Mouse (Mus musculus): ENCODE measurements around the gene Rtkn. TPM values are rescaled to one million over a fixed set of nuclear protein-coding genes. Genes with fewer than 3 reads are reported as not detected.
"Not testable (repeated sequence)": the region's sequence is repeated elsewhere in the genome, so short reads cannot be mapped to it uniquely, and the experiment has no call there.

Rtkn gene
- polyA plus RNA-seq, 1 experiment from 2014 or later, result 79.5 TPM

DNA sequence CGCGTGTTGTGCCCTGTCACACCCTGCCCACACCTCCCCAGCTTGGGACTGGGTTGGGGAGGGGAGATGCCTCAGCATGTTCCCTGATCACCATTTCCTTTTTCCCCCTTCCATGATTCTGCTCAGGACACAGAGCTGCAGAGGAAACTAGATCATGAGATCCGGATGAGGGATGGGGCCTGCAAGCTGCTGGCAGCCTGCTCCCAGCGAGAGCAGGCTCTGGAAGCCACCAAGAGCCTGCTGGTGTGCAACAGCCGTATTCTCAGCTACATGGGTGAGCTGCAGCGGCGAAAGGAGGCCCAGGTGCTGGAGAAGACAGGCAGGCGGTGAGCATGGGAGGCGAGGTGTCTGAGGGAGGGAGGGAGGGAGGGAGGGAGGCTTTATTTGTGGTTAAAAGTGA lies 10.5 kb downstream of the Rtkn start:
- Histone ChIP-seq H3K27ac (peak overlapping the region; percentile 3; the same call in 1 of the 2 replicates), H3K4me1 (peaks cover 31% of the 10 kb centered on the region), H3K4me2 (no peak overlapping the region), H3K27me3 (no peaks in the 10 kb centered on the region), H3K9ac (no peak overlapping the region), H3K9me3 (no peaks in the 10 kb centered on the region), H3K36me3 (peaks cover 55% of the 10 kb centered on the region), H3K4me3 (no peak overlapping the region)
- no peak for ATAC-seq (ENCODE audit: insufficient number of reproducible peaks, low FRiP score, low TSS enrichment, low read depth)
- 48% methylated on average over 9 of the region's 9 CpGs for WGBS

DNA sequence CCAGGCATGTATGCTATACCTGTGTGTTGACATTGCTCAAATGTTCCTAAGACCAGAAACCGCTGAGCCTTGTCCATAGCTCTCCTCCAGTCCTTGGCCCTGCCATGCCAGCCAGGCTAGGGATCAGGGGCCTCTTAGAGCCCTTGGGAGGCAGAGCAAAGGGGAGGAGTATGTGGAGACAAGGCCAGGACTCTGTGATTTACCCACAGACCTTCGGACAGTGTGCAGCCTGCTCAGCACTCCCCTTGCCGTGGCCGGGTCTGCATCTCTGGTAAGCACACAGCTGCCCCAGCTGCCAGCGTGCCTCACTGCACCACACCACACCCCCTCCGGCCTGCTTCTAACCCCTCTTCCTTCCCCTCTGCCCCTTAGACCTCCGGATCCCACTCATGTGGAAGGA lies 12.0 kb downstream of the Rtkn start:
- H3K4me2 ChIP-seq, result no peak overlapping the region
- H3K4me1 ChIP-seq, result peaks cover 18% of the 10 kb centered on the region
- 68% methylated on average over 7 of the region's 7 CpGs for WGBS
- no peak overlapping the region for H3K9ac ChIP-seq
- H3K27me3 ChIP-seq, result no peaks in the 10 kb centered on the region
- H3K36me3 ChIP-seq, result peaks cover 70% of the 10 kb centered on the region
- no peak overlapping the region for H3K27ac ChIP-seq
- no peak for ATAC-seq (ENCODE audit: insufficient number of reproducible peaks, low FRiP score, low TSS enrichment, low read depth)
- no peaks in the 10 kb centered on the region for H3K9me3 ChIP-seq
- no peak overlapping the region for H3K4me3 ChIP-seq

DNA sequence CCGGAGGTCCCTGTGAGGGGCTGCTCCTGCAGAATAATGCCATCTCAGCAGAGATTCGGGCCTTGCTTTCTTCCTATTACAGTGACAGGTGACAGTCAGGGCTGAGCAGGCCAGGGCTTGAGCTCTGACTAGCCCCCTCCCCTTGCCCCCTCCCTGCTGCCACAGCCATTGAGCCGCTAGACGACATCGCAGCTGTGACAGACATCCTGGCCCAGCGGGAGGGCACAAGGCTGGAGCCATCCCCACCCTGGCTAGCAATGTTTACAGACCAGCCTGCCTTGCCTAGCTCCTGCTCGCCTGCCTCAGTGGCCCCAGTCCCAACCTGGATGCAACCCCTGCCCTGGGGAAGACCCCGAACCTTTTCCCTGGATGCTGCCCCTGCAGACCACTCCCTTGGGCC lies 16.5 kb downstream of the Rtkn start:
- peaks cover 16% of the 10 kb centered on the region for H3K4me1 ChIP-seq
- H3K27me3 ChIP-seq, result no peaks in the 10 kb centered on the region
- H3K9me3 ChIP-seq, result no peaks in the 10 kb centered on the region
- H3K4me3 ChIP-seq, result no peak overlapping the region
- H3K36me3 ChIP-seq, result peaks cover 69% of the 10 kb centered on the region
- no peak for ATAC-seq (ENCODE audit: insufficient number of reproducible peaks, low FRiP score, low TSS enrichment, low read depth)
- WGBS, result 42% methylated on average over 8 of the region's 8 CpGs
- no peak overlapping the region for H3K9ac ChIP-seq
- H3K27ac ChIP-seq, result 0 out of 2 replicates have a peak overlapping the region, but pooled peaks have one; percentile 23
- no peak overlapping the region for H3K4me2 ChIP-seq

DNA sequence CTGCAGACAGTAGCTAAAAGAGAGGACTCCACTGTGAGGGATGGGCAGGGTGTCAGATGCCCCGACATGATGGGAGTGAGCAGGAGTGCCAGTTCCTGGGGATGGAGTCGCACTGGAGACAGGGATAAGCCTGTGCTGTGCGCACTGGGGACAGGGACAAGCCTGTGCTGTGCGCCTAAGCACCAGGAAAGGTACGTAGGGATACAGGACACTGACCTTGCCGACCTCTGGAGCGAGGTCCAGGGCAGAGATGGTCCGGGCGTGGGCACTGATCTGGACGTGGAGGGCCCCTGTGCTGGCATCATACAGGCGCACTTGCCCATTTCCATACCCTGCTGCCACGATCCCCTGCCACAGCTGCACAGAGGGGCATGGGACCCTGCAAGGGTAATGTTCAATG lies 17.8 kb downstream of the Rtkn start:
- H3K27ac ChIP-seq, result no peak overlapping the region
- peaks cover 16% of the 10 kb centered on the region for H3K4me1 ChIP-seq
- H3K27me3 ChIP-seq, result no peaks in the 10 kb centered on the region
- peaks cover 56% of the 10 kb centered on the region for H3K36me3 ChIP-seq
- H3K9ac ChIP-seq, result no peak overlapping the region
- no peaks in the 10 kb centered on the region for H3K9me3 ChIP-seq
- WGBS, result 85% methylated on average over 12 of the region's 12 CpGs
- no peak for ATAC-seq (ENCODE audit: insufficient number of reproducible peaks, low FRiP score, low TSS enrichment, low read depth)
- no peak overlapping the region for H3K4me2 ChIP-seq
- H3K4me3 ChIP-seq, result no peak overlapping the region

DNA sequence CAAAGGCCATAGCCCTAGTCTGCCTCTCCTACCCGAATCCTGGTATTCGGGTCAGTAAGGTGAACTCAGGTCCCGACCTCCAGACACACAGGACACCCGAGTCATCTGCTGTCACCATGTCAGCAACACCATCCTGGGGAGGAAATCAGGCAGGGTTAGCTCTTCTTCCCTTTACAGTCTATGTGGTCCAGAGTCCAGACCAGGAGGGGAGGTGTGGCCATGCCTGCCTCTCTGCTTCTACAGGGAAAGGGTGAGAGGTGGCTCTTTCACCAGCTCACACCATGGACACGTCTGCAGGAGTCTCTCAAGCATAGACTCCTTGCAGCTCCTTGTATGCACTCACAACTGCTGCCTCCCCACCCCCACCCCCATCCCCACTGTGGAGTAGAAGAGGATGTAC lies 18.2 kb downstream of the Rtkn start:
- no peak overlapping the region for H3K27ac ChIP-seq
- WGBS, result 72% methylated on average over 5 of the region's 5 CpGs
- no peaks in the 10 kb centered on the region for H3K27me3 ChIP-seq
- no peaks in the 10 kb centered on the region for H3K9me3 ChIP-seq
- peaks cover 51% of the 10 kb centered on the region for H3K36me3 ChIP-seq
- no peak overlapping the region for H3K4me2 ChIP-seq
- no peak for ATAC-seq (ENCODE audit: insufficient number of reproducible peaks, low FRiP score, low TSS enrichment, low read depth)
- H3K9ac ChIP-seq, result no peak overlapping the region
- H3K4me1 ChIP-seq, result peaks cover 16% of the 10 kb centered on the region
- H3K4me3 ChIP-seq, result no peak overlapping the region

DNA sequence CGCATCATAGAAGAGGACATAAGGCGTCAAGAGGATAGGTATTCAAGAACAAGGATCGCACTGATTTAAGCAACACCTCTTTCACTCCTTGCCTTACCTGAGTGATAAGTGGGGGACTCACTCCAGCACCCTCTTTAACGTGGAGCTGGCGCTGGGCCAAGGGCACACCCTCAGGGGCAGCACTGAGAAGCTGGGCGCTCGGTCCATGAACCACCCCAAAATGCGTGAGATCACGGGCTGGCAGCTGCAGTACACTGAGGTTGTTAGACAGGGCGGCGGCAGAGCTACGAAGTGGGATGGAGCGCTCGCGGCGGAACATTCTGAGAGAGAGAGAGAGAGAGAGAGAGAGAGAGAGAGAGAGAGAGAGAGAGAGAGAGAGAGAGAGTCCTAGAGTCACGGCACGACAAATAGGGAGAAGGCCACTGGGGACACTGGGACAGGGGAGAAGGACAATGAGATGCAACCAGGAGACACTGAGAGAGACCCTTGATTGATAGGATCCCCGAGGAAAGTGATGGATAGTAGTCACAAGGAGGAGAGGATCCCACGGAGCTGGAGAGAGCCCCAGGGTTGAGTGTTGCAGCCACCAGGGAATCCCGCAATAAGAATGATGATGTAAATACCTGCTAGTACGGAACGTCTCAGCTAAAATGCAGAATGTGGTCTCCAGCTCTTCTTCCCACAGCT lies 20.4 kb downstream of the Rtkn start:
- WGBS, result 7% methylated on average over 23 of the region's 23 CpGs
- no peaks in the 10 kb centered on the region for H3K9me3 ChIP-seq
- H3K4me2 ChIP-seq, result peak overlapping the region; percentile 86
- peaks cover 9% of the 10 kb centered on the region for H3K27me3 ChIP-seq
- peaks cover 29% of the 10 kb centered on the region for H3K36me3 ChIP-seq
- peaks cover 16% of the 10 kb centered on the region for H3K4me1 ChIP-seq
- ATAC-seq (ENCODE audit: insufficient number of reproducible peaks, low FRiP score, low TSS enrichment, low read depth), result no peak
- H3K27ac ChIP-seq, result no peak overlapping the region
- peak overlapping the region; percentile 35; the same call in 1 of the 2 replicates for H3K9ac ChIP-seq
- peak overlapping the region; percentile 51 for H3K4me3 ChIP-seq

DNA sequence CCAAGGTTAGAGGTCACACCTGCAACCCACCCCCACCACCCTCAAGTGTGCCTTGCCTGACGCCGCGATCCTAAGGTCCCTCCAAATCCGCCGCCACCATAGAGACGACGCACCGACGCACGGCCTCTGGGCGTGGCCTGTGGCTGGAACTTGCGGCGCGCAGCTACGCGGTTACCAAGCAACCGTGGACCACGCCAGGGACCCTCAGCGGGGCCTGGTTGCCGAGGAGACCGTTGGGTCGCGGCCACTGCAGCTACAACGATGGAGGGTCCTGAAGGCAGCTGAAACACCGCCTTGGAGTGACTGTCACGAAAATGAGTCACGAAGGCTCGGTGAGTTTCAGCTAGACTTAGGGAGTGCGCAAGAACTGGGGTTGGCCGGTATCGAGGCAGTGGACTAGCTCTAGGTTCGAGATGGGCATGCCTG lies 21.0 kb downstream of the Rtkn start, which contains the start of the genes Wdr54 and 1700003E16Rik:
Gene Wdr54, minus strand, starts transcription at position 139 of the 426 bp plus-strand sequence.
Gene 1700003E16Rik, plus strand, starts transcription at position 146 of the 426 bp plus-strand sequence.
- peak within 1 kb of the TSS; percentile 35 for H3K9ac ChIP-seq
- H3K27me3 ChIP-seq, result peaks cover 15% of the 10 kb centered on the region
- ATAC-seq (ENCODE audit: insufficient number of reproducible peaks, low FRiP score, low TSS enrichment, low read depth), result peak; percentile 80
- peak within 1 kb of the TSS; percentile 51 for H3K4me3 ChIP-seq
- H3K4me1 ChIP-seq, result peaks cover 21% of the 10 kb centered on the region
- H3K4me2 ChIP-seq, result peak within 1 kb of the TSS; percentile 86
- 2% methylated on average over 32 of the region's 32 CpGs for WGBS
- H3K36me3 ChIP-seq, result peaks cover 23% of the 10 kb centered on the region
- no peaks in the 10 kb centered on the region for H3K9me3 ChIP-seq
- no peak within 1 kb of the TSS for H3K27ac ChIP-seq

DNA sequence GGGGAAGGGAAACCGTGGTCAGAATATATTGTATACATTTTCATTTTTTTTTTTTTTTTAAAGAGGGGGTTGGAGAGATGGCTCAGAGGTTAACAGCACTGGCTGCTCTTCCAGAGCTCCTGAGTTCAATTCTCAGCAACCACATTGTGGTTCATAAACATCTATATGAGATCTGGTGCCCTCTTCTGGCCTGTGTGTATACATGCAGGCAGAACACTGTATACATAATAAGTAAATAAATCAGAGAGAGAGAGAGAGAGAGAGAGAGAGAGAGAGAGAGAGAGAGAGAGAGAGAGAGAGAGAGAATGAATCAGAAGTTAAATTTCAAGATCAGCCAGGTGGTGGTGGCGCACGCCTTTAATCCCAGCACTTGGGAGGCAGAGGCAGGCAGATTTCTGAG lies 24.2 kb downstream of the Rtkn start:
- not testable (repeated sequence) for H3K9me3 ChIP-seq; H3K4me2 ChIP-seq; ATAC-seq (ENCODE audit: insufficient number of reproducible peaks, low FRiP score, low TSS enrichment, low read depth); H3K27ac ChIP-seq; H3K9ac ChIP-seq; H3K4me3 ChIP-seq; H3K36me3 ChIP-seq
- 34% methylated on average over 3 of the region's 3 CpGs for WGBS
- Histone ChIP-seq H3K27me3 (peaks cover 29% of the 10 kb centered on the region), H3K4me1 (peaks cover 36% of the 10 kb centered on the region)

DNA sequence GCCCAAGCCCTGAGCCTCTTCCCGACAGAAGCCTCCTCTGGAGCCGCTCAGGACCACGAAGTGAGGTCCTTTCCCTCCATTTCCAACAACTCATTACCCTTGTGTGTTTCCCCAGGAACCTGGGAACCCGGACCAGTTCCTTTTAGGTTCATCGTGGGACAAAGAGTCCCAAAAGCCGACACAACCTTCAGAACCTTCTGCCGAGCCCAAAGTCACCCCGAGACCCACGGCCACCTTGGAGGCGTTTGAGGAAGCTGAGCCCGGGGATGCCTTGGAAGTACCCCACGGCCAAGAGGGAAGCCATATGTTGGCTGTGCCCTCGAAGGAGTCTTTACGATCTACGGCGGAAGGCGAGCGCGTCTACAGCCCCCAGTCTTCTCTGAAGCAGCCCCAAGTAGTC lies 26.2 kb downstream of the Rtkn start:
- Histone ChIP-seq H3K27ac (no peak overlapping the region), H3K9me3 (no peaks in the 10 kb centered on the region), H3K27me3 (peaks cover 29% of the 10 kb centered on the region), H3K4me1 (peaks cover 29% of the 10 kb centered on the region), H3K4me2 (peak overlapping the region; percentile 84), H3K36me3 (no peaks in the 10 kb centered on the region), H3K9ac (peak overlapping the region; percentile 45), H3K4me3 (peak overlapping the region; percentile 46)
- ATAC-seq (ENCODE audit: insufficient number of reproducible peaks, low FRiP score, low TSS enrichment, low read depth), result no peak
- WGBS, result 7% methylated on average over 19 of the region's 19 CpGs

DNA sequence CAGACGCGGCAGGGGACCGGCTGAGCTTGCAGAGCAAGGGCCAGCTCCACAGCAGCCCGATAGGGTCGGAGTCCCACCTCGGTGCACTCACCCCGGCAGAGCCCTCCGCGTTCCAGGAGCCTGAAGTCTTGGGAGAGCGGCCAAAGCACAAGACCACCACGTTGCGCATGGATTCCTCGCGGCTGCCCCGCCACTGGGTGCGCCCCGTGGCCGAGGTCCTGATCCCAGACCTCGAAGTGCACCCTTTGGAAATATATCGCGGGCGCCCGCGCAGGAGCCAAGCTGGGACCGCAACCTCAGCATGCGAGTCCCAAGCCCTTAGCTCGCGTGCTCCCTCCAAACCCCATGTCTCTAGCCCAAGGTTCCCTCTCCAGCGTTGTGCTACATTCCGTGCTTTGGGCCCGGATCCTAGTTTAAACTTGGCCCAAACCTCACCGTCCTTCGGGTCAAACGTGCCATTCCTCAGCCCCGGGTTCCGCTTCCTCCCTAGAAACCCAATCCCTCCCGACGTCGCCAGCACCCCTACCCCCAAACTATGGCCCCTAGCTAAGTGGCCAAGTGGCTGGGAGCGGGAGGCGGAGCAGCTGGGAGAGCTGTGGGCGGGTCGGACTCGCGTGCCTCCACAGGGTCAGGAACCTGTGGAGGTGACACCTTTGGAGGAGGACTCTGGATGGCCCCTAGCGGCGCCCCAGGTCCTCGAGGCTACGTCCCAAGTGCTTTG lies 26.8 kb downstream of the Rtkn start:
- peak overlapping the region; percentile 84 for H3K4me2 ChIP-seq
- H3K27me3 ChIP-seq, result peaks cover 29% of the 10 kb centered on the region
- no peaks in the 10 kb centered on the region for H3K9me3 ChIP-seq
- H3K4me1 ChIP-seq, result peaks cover 34% of the 10 kb centered on the region
- H3K9ac ChIP-seq, result peak overlapping the region; percentile 45
- H3K27ac ChIP-seq, result no peak overlapping the region
- no peaks in the 10 kb centered on the region for H3K36me3 ChIP-seq
- peak overlapping the region; percentile 46 for H3K4me3 ChIP-seq
- ATAC-seq (ENCODE audit: insufficient number of reproducible peaks, low FRiP score, low TSS enrichment, low read depth), result no peak
- 1% methylated on average over 49 of the region's 49 CpGs for WGBS

DNA sequence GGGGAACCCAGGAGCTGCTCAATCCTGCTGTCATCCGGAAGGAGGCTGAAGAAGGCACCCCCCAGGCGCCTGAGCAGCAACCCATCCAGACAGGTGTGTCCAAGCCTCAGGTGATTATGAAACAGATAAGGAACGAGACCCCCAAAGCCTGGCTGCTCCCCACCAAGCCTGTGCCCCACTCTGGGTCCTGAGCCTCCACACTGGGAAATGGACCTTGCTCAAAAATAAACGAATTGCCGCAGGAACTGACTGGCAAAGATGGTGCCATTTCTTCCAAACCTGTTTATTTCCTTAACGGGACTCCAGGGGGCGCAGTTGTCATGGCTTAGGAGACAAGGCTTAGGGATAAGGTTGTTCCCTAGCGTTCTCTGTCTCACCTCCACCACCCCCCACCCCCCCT lies 27.4 kb downstream of the Rtkn start:
- H3K4me2 ChIP-seq, result peak overlapping the region; percentile 84
- no peaks in the 10 kb centered on the region for H3K36me3 ChIP-seq
- peak overlapping the region; percentile 45 for H3K9ac ChIP-seq
- 2% methylated on average over 8 of the region's 8 CpGs for WGBS
- H3K27ac ChIP-seq, result no peak overlapping the region
- H3K27me3 ChIP-seq, result peaks cover 29% of the 10 kb centered on the region
- H3K4me1 ChIP-seq, result peaks cover 38% of the 10 kb centered on the region
- no peaks in the 10 kb centered on the region for H3K9me3 ChIP-seq
- H3K4me3 ChIP-seq, result peak overlapping the region; percentile 46
- ATAC-seq (ENCODE audit: insufficient number of reproducible peaks, low FRiP score, low TSS enrichment, low read depth), result no peak

DNA sequence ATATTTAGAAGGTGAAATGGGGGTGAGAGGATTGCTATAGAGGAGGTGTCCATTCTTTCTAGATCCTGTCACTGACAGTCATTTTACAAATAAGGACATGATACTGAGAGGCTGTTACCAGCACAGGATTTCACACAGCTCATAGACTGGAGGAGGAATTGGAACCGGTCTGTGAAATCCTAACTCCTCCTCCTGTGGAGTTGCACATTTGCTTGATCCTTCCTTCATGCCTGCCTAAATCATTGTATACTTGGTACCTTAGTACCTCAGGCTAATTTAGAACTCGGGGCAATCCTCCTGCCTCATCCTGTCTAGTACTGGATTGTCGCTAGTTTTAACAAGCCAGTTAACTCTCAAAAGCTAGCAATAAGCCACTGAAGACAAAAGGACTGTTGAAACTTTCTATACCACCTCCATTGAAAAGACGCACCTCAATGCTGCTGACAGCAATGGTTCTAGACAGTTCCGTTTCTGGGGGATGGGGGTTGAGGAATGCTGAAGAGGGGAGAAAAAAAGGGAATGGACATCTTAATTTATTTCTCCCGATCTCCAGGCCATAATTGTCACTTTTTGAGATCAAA lies 29.9 kb downstream of the Rtkn start:
- H3K9ac ChIP-seq, result peak overlapping the region; percentile 89; the same call in 1 of the 2 replicates
- no peaks in the 10 kb centered on the region for H3K36me3 ChIP-seq
- peaks cover 46% of the 10 kb centered on the region for H3K4me1 ChIP-seq
- peak overlapping the region; percentile 86 for H3K27ac ChIP-seq
- H3K4me3 ChIP-seq, result peak overlapping the region; percentile 87
- peak overlapping the region; percentile 65 for H3K4me2 ChIP-seq
- no peak; the same call in 1 of the 2 replicates for ATAC-seq (ENCODE audit: insufficient number of reproducible peaks, low FRiP score, low TSS enrichment, low read depth)
- 5% methylated on average over 6 of the region's 6 CpGs for WGBS
- peaks cover 26% of the 10 kb centered on the region for H3K27me3 ChIP-seq
- no peaks in the 10 kb centered on the region for H3K9me3 ChIP-seq
